Mouse (Mus musculus): ENCODE measurements around the gene Gm17571.

Gm17571 gene

DNA sequence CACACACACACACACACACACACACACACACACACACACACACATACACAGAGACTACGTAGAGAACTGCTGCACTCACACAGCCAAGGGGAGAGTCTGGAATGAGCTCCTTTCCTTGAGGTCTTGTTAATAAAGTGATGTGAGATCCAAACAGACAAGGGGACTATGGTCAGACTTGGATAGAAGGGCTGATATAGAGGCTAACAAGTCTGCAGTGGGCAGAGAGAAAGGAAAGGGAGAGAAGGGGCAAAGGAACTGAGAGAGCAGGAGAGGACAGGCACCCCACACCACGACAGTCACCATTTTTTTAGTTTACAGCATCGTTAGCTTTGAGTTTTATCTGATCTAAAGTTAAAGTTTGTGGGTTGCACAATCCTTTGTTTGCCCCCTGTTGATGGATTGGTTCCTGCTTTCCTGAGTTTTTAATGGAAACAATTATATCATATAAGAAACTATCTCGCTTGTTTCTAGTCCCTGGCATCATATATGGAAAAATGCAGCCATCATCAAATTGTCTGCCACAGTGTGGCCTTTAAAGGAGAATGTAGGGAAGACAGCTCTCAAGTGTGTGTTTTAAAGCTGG, at the start of gene Gm17571:
Gene Gm17571, minus strand, starts transcription at position 51 of the 583 bp plus-strand sequence.
- DNase-seq (ENCODE audit: low read depth, low spot score) = no peak

DNA sequence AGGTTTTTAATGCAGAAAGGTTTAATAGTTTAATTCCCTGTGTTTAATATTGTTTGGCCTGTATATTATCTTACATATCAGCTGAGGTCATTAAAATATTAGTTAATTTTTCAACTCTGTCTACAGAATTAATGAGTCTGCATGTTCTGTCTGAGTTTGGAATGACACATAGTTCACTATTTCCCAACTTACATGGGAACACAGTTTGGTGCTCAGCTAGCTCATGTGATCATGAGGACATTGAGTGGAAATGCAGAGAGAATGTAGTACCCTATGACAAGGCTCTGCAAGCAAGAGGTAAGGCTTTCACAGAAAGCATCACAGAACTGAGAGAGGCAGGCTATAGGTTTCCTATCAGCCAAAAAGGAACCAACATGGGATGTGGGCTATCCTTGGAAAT, 49.0 kb upstream of the Gm17571 start:
- DNase-seq (ENCODE audit: low read depth, low spot score) = no peak

DNA sequence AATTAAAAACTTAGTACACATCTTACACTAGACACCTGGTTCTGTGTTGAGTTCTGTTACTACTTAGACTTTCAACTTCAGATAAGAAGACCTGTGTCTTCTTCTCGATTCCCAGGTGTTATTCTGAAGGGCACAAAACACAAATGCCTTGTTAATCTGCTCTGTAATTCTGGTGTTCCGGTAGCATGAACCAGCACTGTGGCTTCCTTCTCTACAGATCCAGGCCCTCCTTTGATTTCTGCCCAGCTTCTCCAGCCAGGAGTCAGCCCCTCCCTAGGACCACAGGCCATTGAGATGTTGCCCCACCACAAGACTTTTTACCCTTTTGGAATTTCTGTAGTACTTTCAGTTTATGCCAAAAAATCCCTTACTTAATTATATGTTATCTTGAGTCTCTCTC, 47.2 kb upstream of the Gm17571 start:
- DNase-seq (ENCODE audit: low read depth, low spot score) = no peak

DNA sequence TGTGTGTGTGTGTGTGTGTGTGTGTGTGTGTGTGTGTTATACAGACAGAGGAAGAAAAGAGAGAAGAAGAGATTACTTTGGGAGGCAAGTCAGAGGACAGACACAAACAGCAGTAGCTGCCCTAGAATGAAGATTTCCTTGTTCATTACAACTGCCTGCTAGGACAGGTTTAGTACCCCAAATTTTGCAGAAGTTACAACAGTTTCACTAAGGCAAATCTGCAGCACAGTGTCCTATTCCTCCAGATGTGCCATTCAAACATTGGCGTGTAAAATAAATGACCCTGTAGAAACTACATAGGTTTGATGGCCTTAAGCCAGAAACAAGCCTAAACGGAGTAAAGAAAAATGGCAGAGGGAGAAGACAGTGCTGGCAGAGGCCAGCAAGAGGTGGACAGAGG, 46.3 kb upstream of the Gm17571 start:
- DNase-seq (ENCODE audit: low read depth, low spot score) = peak; percentile 48

DNA sequence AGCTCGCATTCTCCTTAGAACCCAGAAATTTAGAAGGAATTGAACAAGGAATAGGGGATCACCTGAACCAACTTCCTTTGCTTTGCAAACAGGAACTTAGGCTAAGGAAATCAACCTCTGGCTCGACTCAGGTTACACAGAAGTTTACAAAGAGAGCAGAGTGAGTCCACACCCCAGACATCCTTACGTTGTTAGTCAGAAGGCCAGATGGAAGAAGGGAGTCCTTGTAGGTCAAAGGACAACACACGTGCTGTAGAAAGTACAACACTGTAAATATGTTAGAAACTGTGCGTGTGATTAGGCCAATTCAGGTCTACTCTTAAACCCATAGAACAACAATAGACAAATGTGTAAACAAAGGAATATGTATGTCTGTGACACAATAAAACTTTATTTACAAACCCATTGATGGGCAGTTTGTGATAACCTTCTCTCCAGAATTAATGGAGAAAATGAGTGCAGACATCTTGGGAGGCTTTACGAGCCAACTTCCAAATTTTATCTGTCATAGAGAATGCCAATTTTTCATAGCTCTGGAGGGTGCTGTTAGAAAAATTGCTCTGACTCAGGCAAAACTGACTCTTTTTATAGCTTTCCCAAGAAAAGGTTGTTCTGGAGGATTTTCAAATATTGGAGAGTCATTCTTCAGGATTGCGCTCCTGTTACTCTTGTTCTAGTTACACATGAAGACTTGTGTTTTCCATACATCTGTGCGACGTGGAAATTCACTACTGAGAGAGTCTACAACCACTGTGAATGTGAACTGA, 45.5 kb upstream of the Gm17571 start:
- DNase-seq (ENCODE audit: low read depth, low spot score) = no peak

DNA sequence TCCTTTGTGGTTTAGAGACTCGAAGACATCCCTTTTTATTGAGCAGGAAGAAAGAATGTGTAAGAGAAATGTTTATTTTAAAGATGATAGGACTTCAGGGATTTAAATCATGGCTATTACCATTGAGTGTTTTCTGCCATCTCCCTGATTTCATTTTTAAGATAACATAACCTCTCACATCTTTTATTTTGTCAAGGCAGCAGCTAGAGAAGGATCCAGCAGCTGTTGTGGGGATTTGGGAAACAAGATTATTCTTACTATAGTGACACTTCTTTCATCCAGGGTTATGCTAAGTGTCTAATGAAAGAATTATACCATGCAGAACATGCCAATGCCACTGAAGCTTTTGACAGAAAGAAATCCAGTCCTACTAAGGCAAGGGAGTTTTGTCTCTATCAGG, 44.6 kb upstream of the Gm17571 start:
- no peak for DNase-seq (ENCODE audit: low read depth, low spot score)

DNA sequence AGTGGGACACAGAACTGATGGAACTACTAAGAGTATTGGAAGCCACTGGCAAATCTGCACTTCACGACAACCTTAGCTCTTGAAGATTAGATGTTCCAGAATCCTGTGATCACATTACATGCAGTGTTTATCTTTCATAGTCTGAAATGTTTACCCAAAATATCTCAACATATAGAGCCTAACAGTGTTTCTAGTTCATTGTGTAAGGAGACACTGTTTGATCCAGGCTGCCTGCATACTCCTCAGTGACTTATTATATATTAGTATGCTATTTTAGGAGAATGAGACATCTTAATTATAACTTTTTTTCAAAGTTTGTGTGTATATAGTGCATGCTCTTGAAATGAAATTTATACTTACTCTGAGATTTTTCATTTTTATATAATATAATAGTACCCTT, 39.4 kb upstream of the Gm17571 start:
- no peak for DNase-seq (ENCODE audit: low read depth, low spot score)

DNA sequence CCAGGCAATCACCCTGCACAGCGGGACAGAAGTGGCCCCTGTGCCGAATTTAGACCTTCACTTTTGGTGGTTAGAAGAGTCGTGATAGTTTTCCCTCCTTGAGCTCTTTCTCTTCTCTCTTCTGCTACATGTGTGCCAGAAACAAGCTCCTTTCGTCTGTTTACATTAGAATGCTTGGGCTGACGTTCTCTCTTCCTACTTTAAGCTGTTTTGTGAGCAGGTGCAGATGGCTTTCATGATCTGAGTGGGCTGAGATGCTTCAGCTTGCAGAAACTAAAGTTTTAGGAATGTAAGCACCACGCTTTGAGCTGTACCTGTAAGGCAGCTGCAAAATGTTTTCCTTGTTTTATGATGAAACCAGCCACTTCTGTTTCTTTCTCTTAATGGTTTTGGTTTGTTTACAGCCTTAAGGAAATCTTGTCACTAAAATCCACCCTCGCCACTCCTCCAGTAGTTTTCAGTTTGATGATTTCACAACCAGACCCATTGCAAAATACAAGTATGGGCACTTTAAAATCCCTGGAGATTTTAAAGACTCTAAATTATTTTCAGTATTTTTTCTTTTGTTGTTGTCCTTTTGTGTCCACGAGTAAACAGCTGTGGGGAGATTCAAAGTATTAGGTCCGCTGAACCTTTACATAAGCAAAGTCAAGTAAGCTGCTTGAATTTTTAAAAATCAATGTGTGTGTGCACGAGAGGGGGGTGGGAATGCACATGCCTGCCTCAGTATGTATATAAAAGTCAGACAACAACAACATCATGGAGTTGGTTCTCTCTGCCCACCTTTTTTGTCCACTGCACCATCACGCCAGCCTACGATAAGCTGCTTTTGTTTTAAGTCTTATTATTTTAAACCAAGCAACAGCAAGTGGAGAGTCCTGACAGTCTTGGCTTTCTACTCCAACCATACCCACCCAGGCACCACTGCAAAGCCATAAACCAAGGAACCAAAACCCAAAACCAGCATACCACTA, 38.0 kb upstream of the Gm17571 start:
- DNase-seq (ENCODE audit: low read depth, low spot score) = peak; percentile 62

DNA sequence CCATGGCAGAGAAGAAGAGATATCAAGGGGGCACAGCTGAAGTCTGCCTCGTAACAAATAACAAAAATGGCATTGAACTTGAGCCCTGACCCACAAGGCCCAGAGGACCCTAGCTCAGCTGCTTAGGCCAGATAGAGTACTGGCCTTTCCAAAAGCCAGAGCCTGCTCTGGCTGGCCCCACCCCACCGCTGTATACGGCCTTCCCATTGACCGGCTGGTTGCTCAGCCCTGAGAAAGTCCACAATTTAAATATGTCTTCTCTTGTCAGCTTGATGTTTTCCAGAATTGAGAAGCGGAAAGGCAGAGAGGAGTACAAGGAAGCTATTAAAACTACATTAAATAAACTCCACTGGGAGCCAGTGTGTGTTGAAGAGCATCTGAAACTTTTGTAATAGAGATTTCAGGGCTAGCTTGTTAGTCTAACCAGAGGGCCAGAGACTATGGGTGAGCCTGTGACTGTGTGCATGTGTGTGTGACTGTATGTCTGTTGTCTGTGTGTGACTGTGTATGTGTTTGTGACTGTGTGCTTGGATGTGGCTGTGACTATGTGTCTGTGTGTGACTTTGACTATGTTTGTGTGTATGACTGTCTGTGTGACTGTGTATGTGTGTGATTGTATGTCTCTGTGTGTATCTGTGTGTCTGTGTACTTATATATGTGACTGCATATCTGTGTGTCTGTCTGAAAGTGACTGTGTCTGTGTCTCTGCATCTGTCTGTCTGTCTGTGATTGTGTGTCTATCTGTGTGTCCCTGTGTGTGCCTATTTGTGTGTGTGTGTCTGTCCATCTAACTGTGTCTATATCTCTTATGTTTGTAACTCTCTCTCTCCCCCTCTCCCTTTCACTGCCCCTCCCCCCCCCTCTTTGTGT, 36.9 kb upstream of the Gm17571 start:
- peak; percentile 11 for DNase-seq (ENCODE audit: low read depth, low spot score)

DNA sequence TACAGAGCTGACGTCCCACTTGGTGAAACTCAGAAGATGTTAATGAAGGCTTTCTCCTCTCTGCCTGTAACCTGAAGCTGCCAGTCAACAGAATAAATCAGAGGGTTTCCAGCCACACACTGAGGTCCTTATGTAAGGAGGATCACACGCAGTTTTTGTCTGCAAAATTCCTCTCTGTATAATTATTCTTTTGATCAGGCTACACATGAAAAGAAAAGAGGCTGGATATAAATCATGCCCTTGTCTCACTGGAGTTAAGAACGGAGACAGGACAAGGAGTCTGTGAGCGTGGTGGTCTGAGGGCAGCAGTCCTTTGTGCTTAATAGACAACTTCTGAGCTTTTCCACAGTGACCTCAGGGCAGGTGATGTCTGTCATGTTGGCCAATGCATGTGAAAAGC, 32.7 kb upstream of the Gm17571 start:
- no peak for DNase-seq (ENCODE audit: low read depth, low spot score)

DNA sequence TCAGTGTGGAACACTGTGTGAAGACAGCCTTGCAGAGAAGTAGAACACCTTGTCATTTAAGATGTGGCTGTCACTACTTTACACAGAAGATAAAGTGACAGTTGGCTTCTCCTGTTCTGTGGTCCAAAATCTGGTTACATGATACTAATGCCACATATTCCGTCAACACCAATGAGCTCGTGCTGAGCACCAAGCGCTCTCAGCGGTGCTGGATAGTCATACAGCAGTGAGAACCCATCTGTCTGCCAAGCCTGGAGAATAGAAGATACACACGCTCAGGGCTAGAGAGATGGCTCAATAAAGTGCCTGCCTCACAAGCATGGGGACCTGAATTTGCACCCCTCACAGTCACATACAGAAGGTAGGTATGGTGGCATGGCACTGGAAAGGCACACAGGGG, 28.4 kb upstream of the Gm17571 start:
- no peak for DNase-seq (ENCODE audit: low read depth, low spot score)

DNA sequence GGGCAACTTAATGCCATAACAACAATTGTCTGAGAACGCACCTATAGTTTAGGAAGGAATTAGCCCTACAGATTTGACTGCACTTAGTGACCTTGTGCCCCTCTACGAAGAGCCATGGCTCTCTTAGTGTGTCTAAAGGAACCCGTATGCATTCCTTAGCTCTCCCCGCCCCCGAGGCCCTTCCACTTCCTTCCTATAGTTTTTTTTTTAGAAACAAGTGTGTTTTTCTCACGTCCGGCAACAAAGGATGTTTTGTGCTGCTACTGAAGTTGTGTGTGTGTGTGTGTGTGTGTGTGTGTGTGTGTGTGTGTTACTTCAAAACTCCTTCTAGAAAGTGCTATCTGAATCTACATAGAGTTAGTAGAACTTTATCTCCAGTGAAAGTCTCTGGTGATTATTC, 23.5 kb upstream of the Gm17571 start:
- no peak for DNase-seq (ENCODE audit: low read depth, low spot score)

DNA sequence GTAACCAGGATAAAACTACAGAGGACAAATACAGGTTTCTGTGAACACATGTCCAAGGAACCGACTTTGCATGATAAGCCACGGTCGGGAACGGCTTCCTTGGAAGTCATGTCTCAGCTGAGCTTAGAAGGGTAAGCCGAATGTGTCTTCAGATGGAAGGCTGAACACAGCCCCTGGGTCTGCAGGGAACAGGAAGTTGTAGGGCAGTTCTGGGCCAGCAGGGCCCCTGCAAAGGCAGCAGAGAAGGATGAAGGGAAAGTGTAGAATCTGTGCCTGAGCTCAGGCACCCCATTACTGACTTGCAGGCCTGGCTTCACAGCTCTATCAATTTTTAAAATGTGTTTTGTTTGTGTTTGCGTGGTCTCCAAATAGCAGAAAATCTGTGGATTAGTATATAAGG, 22.2 kb upstream of the Gm17571 start:
- DNase-seq (ENCODE audit: low read depth, low spot score) = peak; percentile 33

DNA sequence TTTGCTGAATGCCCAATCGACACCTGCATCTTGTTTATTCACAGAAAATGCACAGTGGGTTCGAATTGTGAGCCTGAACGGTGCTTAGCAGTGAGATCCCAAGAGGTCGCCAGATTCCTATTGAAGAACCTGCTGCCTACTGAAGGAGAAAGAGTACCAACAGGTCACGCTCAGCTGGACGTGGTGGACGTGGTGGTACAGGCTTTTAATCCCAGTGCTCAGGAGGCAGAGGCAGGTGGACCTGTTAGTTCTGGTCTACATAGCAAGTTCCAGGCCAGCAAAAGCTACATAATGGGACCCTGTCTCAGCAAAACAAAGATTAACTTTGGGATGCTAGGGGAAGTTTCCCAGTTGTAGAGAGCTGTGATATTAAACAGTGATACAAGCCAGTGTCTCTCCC, 21.2 kb upstream of the Gm17571 start:
- DNase-seq (ENCODE audit: low read depth, low spot score) = peak; percentile 31

DNA sequence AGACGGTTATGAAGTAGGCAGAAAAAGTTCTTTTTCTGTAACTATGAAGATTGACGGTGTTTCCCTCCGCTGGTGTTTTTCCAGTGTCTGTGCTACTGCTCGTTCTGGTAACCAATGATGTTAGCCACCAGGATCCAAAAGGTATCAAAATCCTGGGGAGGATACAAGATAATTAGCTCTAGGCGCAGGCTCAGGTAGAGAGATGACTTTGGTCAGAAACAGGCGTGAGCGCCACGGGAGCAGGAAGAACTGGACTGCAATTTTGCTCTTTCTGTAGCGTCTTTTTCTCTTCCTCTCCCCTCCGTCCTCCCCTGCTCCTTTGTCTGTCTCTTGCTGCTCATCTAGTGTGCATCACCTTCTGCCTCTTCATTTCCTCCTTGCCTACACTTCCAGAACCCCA, 20.3 kb upstream of the Gm17571 start:
- peak; percentile 71 for DNase-seq (ENCODE audit: low read depth, low spot score)

DNA sequence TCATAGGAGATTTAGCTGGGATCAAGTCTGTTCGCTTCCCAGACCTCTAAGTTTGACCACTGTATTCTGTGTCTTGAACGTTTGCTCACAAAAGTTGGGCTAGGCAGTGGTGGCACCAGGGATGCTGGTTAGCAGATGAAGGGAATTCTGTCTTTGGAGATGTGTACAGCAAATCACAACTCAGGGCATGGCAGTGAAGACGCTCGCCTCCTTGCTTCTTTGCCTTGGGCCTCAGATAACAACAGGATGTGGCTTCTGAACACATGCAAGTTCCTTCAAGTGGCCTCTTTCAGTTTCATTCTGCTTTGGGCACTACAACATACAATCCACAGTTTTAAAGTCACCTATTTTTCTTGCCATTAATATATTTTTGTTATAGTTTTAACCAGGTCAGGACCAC, 19.8 kb upstream of the Gm17571 start:
- peak; percentile 83 for DNase-seq (ENCODE audit: low read depth, low spot score)

DNA sequence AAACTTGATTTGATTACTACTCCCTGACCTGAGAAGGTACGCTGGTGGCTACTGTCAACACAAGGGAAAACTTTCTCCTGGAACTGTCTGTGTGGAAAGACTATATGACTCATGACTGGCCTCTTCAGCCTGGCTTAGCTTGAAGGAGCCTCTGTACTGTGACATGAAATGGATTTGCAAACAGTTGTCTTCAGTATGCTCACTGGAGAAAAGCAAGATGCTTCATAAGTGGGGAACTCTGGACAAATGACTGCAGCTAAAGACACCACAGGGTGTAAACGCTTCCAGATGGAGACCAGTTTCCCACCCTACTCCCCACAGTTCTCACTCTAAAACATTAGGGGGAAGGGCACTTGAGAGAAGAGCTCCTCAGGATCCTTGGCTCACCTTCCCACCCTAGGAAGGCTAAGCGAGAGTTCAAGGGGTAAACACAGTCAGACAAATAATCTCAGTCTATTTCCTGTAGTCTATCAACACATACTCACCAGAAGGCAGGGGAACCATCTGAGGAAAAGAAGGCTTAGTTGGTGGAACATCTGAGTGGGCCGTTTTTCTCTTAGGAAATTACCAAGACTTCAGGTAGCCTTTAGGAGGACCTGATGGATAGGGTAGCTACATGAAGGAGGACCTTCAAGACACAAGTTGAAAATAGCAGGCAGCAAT, 18.9 kb upstream of the Gm17571 start:
- no peak for DNase-seq (ENCODE audit: low read depth, low spot score)

DNA sequence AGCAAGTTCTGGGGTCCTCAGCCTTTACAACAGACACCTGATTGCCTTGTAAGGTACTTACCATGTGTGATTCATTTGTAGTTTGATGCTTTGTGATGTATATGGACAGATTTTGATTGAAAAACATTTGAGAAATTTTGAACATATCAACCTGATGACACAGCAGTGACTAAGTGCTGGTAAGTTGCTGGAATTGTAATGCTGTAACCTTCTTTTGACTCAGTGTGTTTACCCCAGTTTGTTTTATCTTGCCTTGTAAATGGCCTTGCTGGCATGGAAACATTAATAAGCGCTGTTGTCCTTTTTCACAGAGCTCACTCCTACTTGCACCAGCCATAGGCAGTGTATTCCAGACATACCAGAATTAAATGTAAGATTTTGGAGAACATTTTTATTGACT, 14.4 kb upstream of the Gm17571 start:
- no peak for DNase-seq (ENCODE audit: low read depth, low spot score)

DNA sequence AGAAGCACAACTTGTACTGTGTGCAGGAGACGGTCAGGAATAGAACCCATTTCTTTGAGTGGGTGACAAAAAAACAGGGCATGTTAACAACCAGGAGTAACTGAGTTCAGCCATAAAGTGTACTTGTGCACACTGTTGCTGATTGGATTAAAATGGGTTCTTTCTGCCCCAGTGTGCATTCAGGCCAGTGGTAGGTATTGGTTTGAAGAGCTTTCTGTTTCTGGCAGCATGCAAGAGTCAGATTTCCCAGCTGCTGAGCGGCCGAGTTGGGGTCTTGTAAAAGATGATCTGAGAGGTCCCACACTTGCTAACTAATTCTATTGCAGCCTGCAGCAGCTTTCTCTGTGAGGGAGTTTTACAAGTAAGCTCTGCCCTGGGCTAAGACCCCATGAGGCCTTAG, 13.5 kb upstream of the Gm17571 start:
- no peak for DNase-seq (ENCODE audit: low read depth, low spot score)

DNA sequence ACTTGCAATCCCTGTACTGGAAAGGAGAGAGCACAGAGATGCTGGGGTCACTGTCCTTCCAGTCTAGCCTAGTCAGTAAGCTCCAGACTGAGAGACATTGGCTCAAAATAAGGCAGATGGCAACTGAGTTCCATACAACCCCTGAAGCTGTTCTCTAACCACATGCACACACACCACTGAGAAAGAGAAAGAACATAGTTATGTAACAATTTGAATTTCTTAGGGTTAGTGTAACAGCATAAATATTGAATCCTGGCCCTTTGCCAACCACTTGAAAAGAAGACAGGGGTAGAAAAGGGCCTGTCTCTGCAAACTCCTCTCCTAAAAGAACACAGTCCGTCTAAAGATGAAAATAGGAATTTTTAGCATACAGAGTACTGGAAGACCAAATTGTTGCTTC, 12.8 kb upstream of the Gm17571 start:
- no peak for DNase-seq (ENCODE audit: low read depth, low spot score)

DNA sequence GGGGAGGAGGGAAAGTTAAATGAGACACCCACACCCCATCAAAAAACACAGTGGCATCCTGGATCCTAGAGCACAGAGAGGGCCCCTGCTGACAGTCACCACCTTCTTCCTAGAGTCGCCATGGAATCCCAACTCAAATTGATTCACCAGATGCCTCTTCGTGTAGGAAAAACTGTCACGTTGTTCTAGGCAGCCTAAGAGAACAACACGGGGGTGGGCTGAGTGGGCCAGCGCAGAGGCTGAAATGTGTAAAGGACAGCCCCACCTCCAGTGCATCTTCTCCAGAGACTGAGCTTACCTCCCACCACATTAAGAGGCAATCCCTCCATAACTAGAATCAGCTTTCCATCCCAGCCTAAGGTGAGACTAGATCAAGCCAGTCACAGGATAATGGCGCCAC, 11.2 kb upstream of the Gm17571 start:
- DNase-seq (ENCODE audit: low read depth, low spot score) = no peak
